Mouse (Mus musculus): ENCODE measurements around the gene Glrx5. TPM values are rescaled to one million over a fixed set of nuclear protein-coding genes. Genes with fewer than 3 reads are reported as not detected.

Glrx5 gene
- polyA plus RNA-seq, 1 experiment from 2014 or later: 202 TPM

DNA sequence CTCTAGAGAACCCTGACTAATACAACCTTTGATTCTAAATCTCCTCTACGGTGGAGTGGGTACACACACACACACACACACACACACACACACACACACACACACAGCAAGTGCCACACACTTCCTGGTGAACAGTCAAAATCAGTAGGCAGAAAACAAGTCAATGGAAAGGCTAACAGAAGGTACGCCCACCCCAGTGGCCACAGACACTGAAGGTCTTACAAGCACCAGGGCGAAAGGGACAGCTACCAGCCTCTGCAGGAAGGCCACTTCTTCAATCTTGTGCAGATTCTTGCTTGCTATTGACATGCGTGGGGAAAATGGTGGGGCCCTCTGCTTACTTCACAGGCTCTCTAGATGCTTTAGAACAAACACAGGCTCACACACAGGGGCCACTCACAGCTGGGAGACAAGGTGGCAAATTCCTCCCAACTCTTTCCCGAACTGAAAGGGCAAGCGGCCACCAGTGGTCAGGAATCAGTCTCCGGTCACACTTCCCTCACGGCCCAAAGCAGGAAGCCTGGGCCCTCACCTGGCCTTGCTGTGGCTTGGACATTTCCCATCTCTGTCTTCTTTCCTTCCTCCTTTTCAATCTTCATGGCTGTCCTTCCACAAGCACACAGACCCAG, 10.9 kb upstream of the Glrx5 start:
- H3K27me3 ChIP-seq (ENCODE audit: control insufficient read depth, insufficient read depth, low read length): no peaks in the 10 kb centered on the region
- DNase-seq (ENCODE audit: low spot score) (no peak), ATAC-seq (ENCODE audit: insufficient number of reproducible peaks, low FRiP score, low TSS enrichment, low read depth) (no peak)
- WGBS: 71% methylated on average over 8 of the region's 8 CpGs
- no peak overlapping the region for H3K27ac ChIP-seq (replicated peaks; ENCODE audit: low read depth, low read length)
- no peaks in the 10 kb centered on the region for H3K36me3 ChIP-seq (ENCODE audit: control insufficient read depth, insufficient read depth, low read length)
- no peak overlapping the region for H3K9ac ChIP-seq (ENCODE audit: low read length)
- H3K4me2 ChIP-seq (ENCODE audit: low read depth, severe bottlenecking): no peak overlapping the region
- no peaks in the 10 kb centered on the region; the same call in 1 of the 2 replicates for H3K4me1 ChIP-seq (ENCODE audit: control insufficient read depth, insufficient read depth, low read length)
- no peaks in the 10 kb centered on the region; the same call in 1 of the 2 replicates for H3K9me3 ChIP-seq (ENCODE audit: control insufficient read depth, low read length)
- H3K4me3 ChIP-seq (ENCODE audit: low read depth, low read length): no peak overlapping the region

DNA sequence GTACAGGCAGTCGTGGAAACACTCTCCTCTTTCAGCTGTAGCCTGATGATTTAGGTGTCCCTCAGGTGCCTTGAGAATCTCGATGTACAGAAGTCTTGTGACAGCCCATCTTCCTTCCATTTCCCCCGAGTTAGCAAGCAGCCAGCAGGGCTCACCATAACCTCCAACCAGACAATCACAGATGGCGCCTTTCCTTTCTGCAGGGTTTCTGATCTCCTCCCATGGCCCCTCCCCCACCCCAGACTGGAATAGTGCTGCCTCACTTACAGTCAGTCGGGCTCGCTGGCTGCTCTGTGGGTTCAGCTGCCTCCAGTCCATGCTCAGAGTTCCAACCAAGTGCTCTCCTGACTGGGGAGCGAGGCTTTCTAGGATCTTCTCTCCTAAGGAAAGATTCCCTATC, 10.3 kb upstream of the Glrx5 start:
- no peaks in the 10 kb centered on the region for H3K36me3 ChIP-seq (ENCODE audit: control insufficient read depth, insufficient read depth, low read length)
- no peak for ATAC-seq (ENCODE audit: insufficient number of reproducible peaks, low FRiP score, low TSS enrichment, low read depth)
- H3K4me3 ChIP-seq (ENCODE audit: low read depth, low read length): no peak overlapping the region
- no peak overlapping the region for H3K4me2 ChIP-seq (ENCODE audit: low read depth, severe bottlenecking)
- H3K27me3 ChIP-seq (ENCODE audit: control insufficient read depth, insufficient read depth, low read length): no peaks in the 10 kb centered on the region
- H3K4me1 ChIP-seq (ENCODE audit: control insufficient read depth, insufficient read depth, low read length): no peaks in the 10 kb centered on the region
- 62% methylated on average over 7 of the region's 7 CpGs for WGBS
- no peak overlapping the region for H3K27ac ChIP-seq (replicated peaks; ENCODE audit: low read depth, low read length)
- DNase-seq (ENCODE audit: low spot score): no peak
- H3K9ac ChIP-seq (ENCODE audit: low read length): no peak overlapping the region
- H3K9me3 ChIP-seq (ENCODE audit: control insufficient read depth, low read length): no peaks in the 10 kb centered on the region; the same call in 1 of the 2 replicates

DNA sequence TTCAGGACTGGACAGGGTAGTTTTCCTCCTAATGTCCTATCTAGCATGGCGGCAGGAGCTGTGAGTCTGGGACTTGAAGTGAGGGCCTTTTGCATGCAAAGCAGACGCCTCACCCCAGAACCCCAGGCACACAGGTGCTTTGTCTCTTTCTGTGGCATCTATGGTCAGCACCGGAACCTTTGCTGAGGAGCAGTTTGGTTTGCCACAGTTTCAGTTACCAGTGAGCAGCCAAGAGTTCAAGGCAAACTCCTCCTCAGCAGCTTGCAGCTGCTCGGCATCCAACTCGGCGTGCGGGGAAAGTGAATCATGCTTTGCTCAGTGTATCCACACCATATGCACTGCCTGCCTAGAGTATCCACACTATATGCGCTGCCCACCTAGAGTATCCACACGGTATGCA, 9.7 kb upstream of the Glrx5 start:
- ATAC-seq (ENCODE audit: insufficient number of reproducible peaks, low FRiP score, low TSS enrichment, low read depth) (no peak), DNase-seq (ENCODE audit: low spot score) (no peak)
- Histone ChIP-seq H3K27ac (replicated peaks; ENCODE audit: low read depth, low read length) (no peak overlapping the region), H3K4me2 (ENCODE audit: low read depth, severe bottlenecking) (no peak overlapping the region), H3K9ac (ENCODE audit: low read length) (no peak overlapping the region), H3K36me3 (ENCODE audit: control insufficient read depth, insufficient read depth, low read length) (no peaks in the 10 kb centered on the region), H3K4me3 (ENCODE audit: low read depth, low read length) (no peak overlapping the region), H3K4me1 (ENCODE audit: control insufficient read depth, insufficient read depth, low read length) (no peaks in the 10 kb centered on the region), H3K9me3 (ENCODE audit: control insufficient read depth, low read length) (no peaks in the 10 kb centered on the region; the same call in 1 of the 2 replicates), H3K27me3 (ENCODE audit: control insufficient read depth, insufficient read depth, low read length) (no peaks in the 10 kb centered on the region)
- 97% methylated on average over 9 of the region's 9 CpGs for WGBS

DNA sequence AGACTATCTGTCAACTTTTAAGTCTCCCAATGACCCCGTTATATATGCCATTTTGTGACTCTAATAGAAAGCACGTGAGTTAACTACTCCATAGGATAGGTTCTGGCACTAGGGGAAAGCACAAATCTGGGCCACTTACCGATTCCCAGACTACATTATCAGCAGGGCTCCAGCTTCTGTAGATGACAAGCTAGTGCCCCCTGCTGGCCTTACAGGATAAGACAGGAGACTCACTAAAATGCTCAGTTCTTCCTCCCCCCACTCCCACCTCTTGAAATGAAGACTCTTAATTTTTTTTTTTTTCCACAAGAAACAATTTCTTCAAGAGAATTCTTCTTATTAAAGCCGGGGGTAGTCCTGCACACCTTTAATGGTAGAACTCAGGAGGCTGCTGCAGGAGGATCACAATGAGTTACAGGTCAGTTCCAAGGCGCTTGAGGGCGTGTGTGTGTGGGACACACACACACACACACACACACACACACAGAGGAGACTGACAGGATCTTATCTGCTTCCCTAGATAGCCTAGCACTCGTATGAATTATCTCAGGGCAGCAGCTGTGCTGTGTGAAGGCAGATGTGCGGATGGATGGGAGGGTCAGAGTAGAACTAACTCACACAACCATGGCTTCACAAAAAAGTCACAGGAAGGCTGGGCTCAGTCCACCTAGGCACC, 7.1 kb upstream of the Glrx5 start:
- ATAC-seq (ENCODE audit: insufficient number of reproducible peaks, low FRiP score, low TSS enrichment, low read depth): no peak
- Histone ChIP-seq H3K27ac (replicated peaks; ENCODE audit: low read depth, low read length) (no peak overlapping the region), H3K4me3 (ENCODE audit: low read depth, low read length) (no peak overlapping the region), H3K4me2 (ENCODE audit: low read depth, severe bottlenecking) (no peak overlapping the region), H3K4me1 (ENCODE audit: control insufficient read depth, insufficient read depth, low read length) (no peaks in the 10 kb centered on the region), H3K9ac (ENCODE audit: low read length) (no peak overlapping the region), H3K36me3 (ENCODE audit: control insufficient read depth, insufficient read depth, low read length) (peaks cover 2% of the 10 kb centered on the region; the same call in 1 of the 2 replicates), H3K9me3 (ENCODE audit: control insufficient read depth, low read length) (no peaks in the 10 kb centered on the region; the same call in 1 of the 2 replicates), H3K27me3 (ENCODE audit: control insufficient read depth, insufficient read depth, low read length) (no peaks in the 10 kb centered on the region)
- DNase-seq (ENCODE audit: low spot score): peak; percentile 77
- 52% methylated on average over 8 of the region's 8 CpGs for WGBS

DNA sequence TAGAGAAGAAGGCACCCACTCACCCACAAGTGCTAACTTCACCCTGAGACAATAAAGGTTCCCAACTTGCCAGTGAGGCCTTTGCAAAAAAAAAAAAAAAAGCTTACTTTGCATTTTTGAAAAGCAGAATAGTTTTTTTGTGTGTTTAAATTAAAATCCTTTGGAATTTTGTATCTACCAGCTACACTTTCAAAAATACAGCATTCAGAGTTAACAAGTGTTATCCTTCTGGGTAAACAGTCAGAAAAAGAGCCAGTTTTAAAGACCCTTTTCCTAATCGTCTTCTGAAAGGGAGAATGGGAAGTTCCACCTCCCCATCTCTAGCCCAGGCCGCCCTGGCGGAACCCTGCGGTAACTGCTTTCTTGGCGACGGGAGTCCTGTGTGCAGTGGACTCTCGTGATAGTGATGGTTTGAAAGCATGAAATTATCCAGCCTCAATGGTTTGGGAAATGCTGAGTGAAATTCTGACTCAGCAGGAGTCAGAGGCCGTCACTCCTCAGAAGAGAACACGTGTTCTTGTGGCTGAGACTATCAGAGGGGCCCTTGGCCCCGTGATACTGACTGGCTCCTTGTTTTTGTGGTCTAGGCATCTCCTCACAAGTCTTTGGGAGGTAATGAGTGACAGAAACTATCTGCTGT, 6.4 kb upstream of the Glrx5 start:
- H3K4me2 ChIP-seq (ENCODE audit: low read depth, severe bottlenecking): no peak overlapping the region
- H3K9ac ChIP-seq (ENCODE audit: low read length): no peak overlapping the region
- peaks cover 2% of the 10 kb centered on the region; the same call in 1 of the 2 replicates for H3K36me3 ChIP-seq (ENCODE audit: control insufficient read depth, insufficient read depth, low read length)
- 69% methylated on average over 10 of the region's 10 CpGs for WGBS
- ATAC-seq (ENCODE audit: insufficient number of reproducible peaks, low FRiP score, low TSS enrichment, low read depth) (no peak), DNase-seq (ENCODE audit: low spot score) (no peak)
- no peak overlapping the region for H3K4me3 ChIP-seq (ENCODE audit: low read depth, low read length)
- no peaks in the 10 kb centered on the region for H3K27me3 ChIP-seq (ENCODE audit: control insufficient read depth, insufficient read depth, low read length)
- no peaks in the 10 kb centered on the region; the same call in 1 of the 2 replicates for H3K9me3 ChIP-seq (ENCODE audit: control insufficient read depth, low read length)
- no peak overlapping the region for H3K27ac ChIP-seq (replicated peaks; ENCODE audit: low read depth, low read length)
- peaks cover 4% of the 10 kb centered on the region for H3K4me1 ChIP-seq (ENCODE audit: control insufficient read depth, insufficient read depth, low read length)

DNA sequence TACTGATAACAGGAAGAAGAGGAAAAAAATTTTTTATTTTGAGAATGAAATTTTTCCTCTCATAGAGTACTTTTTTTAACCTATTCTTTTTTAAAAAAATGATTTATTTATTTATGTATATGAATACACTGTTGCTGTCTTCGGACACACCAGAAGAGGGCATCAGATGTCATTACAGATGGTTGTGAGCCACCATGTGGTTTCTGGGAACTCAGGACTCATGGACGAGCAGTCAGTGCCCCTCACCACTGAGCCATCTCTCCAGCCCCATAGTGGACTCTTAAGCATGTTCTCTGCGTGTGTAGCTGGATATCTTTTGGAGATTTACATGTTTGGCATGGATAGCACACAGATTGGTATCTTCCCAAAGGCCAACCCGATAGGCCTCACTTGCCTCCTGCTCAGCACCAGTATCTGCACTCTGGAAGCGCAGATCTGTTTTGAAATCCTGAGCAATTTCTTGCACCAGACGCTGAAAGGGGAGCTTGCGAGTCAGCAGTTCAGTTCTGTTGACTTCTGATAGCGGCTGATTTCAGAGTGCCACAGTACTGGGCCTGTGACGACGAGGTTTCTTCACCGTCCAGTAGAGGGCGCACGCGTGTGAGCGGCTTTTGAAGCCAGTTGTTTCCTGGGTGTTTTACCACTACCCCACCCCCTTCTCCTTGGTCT, 5.0 kb upstream of the Glrx5 start:
- Histone ChIP-seq H3K36me3 (ENCODE audit: control insufficient read depth, insufficient read depth, low read length) (peaks cover 2% of the 10 kb centered on the region; the same call in 1 of the 2 replicates), H3K4me1 (ENCODE audit: control insufficient read depth, insufficient read depth, low read length) (peaks cover 6% of the 10 kb centered on the region), H3K4me2 (ENCODE audit: low read depth, severe bottlenecking) (no peak overlapping the region), H3K27me3 (ENCODE audit: control insufficient read depth, insufficient read depth, low read length) (no peaks in the 10 kb centered on the region), H3K9ac (ENCODE audit: low read length) (no peak overlapping the region), H3K27ac (replicated peaks; ENCODE audit: low read depth, low read length) (no peak overlapping the region), H3K9me3 (ENCODE audit: control insufficient read depth, low read length) (no peaks in the 10 kb centered on the region; the same call in 1 of the 2 replicates), H3K4me3 (ENCODE audit: low read depth, low read length) (no peak overlapping the region)
- WGBS: 40% methylated on average over 15 of the region's 15 CpGs
- ATAC-seq (ENCODE audit: insufficient number of reproducible peaks, low FRiP score, low TSS enrichment, low read depth) (no peak), DNase-seq (ENCODE audit: low spot score) (peak; percentile 72)

DNA sequence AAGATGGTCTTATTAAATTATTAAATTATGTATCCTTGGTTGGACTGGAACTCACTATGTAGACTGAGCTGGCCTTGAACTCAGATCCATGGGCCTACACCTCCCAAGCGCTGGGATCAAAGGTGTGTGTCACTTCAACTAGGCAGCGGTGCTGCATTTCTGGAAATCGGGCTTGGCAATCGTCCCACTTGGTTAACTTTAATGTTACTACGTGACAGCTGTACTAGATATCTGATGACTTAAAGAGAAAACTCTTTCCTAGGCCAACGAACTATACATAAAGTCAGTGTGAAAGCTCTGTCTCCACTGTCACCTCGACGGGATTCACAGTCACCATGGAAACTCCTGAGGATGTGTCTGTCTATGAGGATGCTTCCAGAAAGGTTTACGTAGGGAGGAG, 2.6 kb upstream of the Glrx5 start:
- Histone ChIP-seq H3K4me3 (ENCODE audit: low read depth, low read length) (no peak overlapping the region), H3K4me1 (ENCODE audit: control insufficient read depth, insufficient read depth, low read length) (peaks cover 9% of the 10 kb centered on the region), H3K9ac (ENCODE audit: low read length) (no peak overlapping the region), H3K27ac (replicated peaks; ENCODE audit: low read depth, low read length) (no peak overlapping the region), H3K9me3 (ENCODE audit: control insufficient read depth, low read length) (no peaks in the 10 kb centered on the region), H3K36me3 (ENCODE audit: control insufficient read depth, insufficient read depth, low read length) (peaks cover 2% of the 10 kb centered on the region; the same call in 1 of the 2 replicates), H3K4me2 (ENCODE audit: low read depth, severe bottlenecking) (no peak overlapping the region), H3K27me3 (ENCODE audit: control insufficient read depth, insufficient read depth, low read length) (no peaks in the 10 kb centered on the region)
- WGBS: 92% methylated on average over 9 of the region's 9 CpGs
- ATAC-seq (ENCODE audit: insufficient number of reproducible peaks, low FRiP score, low TSS enrichment, low read depth) (no peak), DNase-seq (ENCODE audit: low spot score) (no peak)
